Comparison of ENCODE assay signal across 11 mouse cellular contexts in the genomic region with DNA sequence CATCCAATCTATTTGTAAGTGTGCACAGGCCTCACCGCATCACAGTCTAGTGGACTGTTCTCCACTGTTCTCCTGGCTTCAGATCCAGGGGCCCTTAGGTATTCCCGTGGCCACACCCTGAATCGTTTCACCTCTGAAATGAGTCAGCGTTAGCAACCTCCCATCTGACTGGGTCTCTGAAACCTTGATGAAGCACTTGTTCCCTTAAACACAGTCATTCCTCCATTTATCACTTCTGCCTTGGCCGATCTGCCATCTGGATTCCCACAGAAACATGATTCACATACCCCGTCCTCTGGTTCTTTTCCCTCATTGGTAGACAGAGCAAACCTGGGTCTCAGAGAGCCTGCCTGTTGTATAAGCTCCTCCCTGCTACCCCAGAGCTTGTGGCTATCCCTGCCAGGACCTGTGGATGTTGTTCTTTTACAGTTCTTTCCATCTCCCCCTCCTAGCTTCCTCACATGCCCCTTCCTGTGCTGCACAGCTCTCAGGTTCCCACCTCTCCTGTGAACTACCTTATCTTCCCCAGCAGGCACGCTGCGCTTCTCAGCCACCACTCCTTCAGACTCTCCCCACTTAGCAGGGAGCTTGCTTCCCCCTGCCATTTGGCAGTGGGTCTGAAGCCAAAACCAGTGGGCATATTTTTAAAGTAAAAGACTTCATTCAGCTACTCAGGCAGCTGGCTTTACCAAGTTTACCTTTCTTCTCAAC.
A peak's percentile ranks its signal among the peaks of the same experiment; 100 is the strongest.
DNase-seq lines count a peak whose midpoint lies in the region; ATAC-seq lines count a peak whose summit lies in the region.
"Had no signal": no experiment of that assay in that cellular context is flagged by ENCODE, and none has a peak within 500 bp of the region (broad histone marks: within the 10 kb centered on the region; RNA-seq: fewer than 3 reads in every experiment).

No protein-coding gene starts in this region.

- 0 out of 2 replicates have a peak, but pooled peaks have one; percentile 42 for ATAC-seq in erythroid progenitor cell, adult 5-6 weeks (replicated peaks; ENCODE audit: low FRiP score, poor library complexity, severe bottlenecking)
- ATAC-seq in megakaryocyte progenitor cell, adult 5-6 weeks (replicated peaks; ENCODE audit: poor library complexity), result peak; percentile 89
- ATAC-seq: midbrain, embryonic 16.5 days had no signal

- DNase-seq in layer of hippocampus, adult 9-11 months, result peak; percentile 8
- no peak for DNase-seq in layer of hippocampus, postnatal 10 days (ENCODE audit: low spot score in 2 of 2)
- peak; percentile 50 for DNase-seq in R1 (ENCODE audit: low read depth, low spot score)
- DNase-seq in thymus, postnatal 25 days, result no peak
- DNase-seq in neural tube, embryonic 10.5 days (ENCODE audit: extremely low spot score, low spot score), result no peak
- no peak for DNase-seq in cerebellum, adult 11 months
- DNase-seq: gastrocnemius, postnatal 36 days; kidney, postnatal 25 days had no signal

Comparison
In these comparisons a context has a peak if more than half of its experiments do, and no peak if none do; other contexts are left out.
1. DNase-seq: peak in layer of hippocampus, adult 9-11 months (single experiment) and R1 (single experiment); none in layer of hippocampus, postnatal 10 days (0 of 2), thymus, postnatal 25 days (single experiment), neural tube, embryonic 10.5 days (single experiment) and cerebellum, adult 11 months (single experiment).